Mouse (Mus musculus): Measurements from ENCODE around the gene Olfr1055. TPM values are rescaled to one million over a fixed set of nuclear protein-coding genes. Genes with fewer than 3 reads are reported as not detected.

The Olfr1055 gene
- polyA plus RNA-seq (2017; shearing (Covaris generic)) = not detected

DNA sequence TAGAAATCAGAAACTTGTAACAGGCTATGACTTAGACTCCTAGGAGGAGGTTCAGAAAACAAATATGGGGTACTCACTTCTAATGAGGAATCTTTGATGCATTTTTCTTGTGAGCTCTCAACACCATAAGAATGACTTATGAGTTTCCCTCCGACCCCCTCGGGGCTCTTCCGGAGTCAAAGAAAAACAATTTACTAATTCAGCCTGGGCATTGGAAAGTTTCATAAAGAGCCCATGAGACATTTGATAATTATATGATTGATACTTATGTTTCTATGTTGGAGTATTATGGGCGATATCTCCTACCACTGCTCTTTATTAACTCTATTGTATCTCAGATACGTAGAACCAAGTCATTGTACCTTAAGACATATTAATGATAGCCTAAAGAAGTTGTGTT is at the start of gene Olfr1055:
TSS of gene Olfr1055 (minus strand) at position 101 of the 400 bp plus-strand sequence.

DNA sequence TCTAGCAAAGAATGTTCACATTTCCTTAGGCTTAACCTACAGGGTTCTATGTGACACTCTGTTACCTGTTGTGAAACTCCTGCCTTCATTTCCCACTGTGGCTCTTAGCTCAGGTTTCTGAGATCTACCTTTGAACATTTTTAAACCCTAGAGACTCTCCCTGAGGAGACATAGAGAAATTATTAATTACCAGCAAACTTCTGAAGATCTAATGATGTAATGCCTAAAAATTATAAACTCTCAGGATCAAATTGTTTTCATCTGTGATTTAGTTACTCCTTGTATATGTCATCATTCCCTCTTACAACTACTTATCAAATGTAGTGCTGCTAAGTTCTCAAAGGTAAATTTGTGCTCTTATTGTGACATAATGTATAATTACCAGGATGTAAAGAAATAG is 38.4 kb upstream of the Olfr1055 start, which contains the start of gene Olfr1058:
TSS of gene Olfr1058 (minus strand) at position 101 of the 400 bp plus-strand sequence.

DNA sequence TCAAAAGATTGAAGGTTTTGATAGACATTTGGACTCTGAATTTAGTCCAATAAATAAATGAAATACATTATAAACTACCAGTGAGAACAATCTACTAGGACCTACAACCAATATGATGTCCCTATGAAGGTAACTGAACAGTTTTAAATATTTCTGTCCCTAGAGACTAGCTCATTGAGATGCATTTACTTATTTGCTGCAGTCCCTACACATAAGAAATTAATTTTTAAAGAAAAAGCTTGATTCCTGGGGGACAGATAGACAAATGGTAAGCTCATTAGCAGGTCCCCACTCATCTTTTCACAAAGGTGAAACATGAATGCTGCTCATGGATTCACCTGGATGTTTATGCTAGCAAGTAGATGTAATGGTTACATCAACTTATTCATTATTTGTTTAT is 28.2 kb upstream of the Olfr1055 start, which contains the start of gene Olfr1057:
TSS of gene Olfr1057 (minus strand) at position 101 of the 400 bp plus-strand sequence.

DNA sequence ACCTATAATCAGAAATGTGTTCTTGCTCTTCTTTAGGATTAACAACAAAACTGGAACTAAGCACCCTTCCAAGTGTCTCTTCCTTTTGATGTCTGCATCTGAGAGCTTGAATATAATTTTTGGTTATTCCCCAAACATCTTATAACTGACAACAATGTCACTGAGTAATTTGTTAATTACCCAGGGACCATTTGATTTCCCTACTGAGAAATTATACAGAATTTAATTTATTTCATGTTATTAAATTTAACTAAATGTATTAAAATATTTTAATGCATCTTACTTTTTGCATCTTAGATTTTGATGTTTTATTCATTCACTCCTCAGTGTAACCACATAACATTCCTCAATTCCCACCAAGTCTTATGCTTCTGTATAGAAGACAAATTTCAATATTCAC is 12.3 kb upstream of the Olfr1055 start, which contains the start of gene Olfr1056:
TSS of gene Olfr1056 (minus strand) at position 101 of the 400 bp plus-strand sequence.

DNA sequence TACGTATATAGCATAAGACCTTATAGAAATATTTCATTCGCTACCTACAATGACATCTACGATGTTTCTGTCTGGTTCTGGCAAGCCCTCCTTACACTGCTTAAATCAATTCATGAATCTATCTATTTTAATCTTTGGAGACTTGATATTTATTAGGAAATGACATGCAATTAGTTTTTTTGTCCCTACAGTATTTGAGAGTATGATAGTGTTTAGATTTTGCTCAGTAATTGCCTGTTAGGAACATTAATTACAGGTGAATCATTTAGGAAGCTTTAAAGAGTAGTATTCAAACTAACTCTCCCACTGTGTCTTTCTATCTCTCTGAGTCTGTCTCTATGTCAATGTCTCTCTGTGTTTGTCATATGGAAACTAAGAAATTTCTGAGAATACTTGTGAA is 14.8 kb downstream of the Olfr1055 start, which contains the start of gene Olfr1054:
TSS of gene Olfr1054 (minus strand) at position 101 of the 400 bp plus-strand sequence.

DNA sequence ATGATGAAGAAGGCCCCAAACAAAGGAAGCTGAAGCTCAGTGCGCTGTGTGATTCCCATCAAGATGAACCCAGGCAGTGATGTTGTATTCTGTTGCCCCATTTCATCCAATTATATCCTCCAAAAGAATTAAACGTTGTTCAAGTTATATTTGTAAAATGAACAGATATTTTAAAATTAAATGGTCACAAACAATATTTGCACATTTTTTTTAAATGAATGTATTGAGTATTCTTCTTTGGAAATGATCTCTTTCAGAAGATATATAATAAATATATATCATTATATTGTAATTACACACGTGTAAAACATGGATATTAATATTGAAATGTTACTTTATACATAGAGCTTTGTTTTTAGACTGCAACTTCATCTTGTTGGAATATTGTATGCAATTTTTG is 34.9 kb downstream of the Olfr1055 start, which contains the start of gene Olfr1053:
TSS of gene Olfr1053 (minus strand) at position 101 of the 400 bp plus-strand sequence.

Other genes with a start within 250 kb of the Olfr1055 start
- not detected for gene Olfr1039, start 214.4 kb downstream of the Olfr1055 start, polyA plus RNA-seq (2017; shearing (Covaris generic))
- not detected for gene Olfr1040, start 203.6 kb downstream of the Olfr1055 start, polyA plus RNA-seq (2017; shearing (Covaris generic))
- under 1 TPM; 0.11 to 0.16 TPM for gene Olfr1042, start 188.4 kb downstream of the Olfr1055 start, polyA plus RNA-seq (2017; shearing (Covaris generic))
- gene Olfr1043, start 182.8 kb downstream of the Olfr1055 start, polyA plus RNA-seq (2017; shearing (Covaris generic)) = under 1 TPM; 0.13 to 0.81 TPM
- gene Olfr1044, start 172.5 kb downstream of the Olfr1055 start, polyA plus RNA-seq (2017; shearing (Covaris generic)) = under 1 TPM in 1 of 2 experiments, not detected in 1; 0.49 TPM
- gene Olfr52, start 164.6 kb downstream of the Olfr1055 start, polyA plus RNA-seq (2017; shearing (Covaris generic)) = 1 to 10 TPM in 1 of 2 experiments, not detected in 1; 1.2 TPM
- gene Olfr1045, start 147.3 kb downstream of the Olfr1055 start, polyA plus RNA-seq (2017; shearing (Covaris generic)) = under 1 TPM in 1 of 2 experiments, not detected in 1; 0.43 TPM
- under 1 TPM in 1 of 2 experiments, not detected in 1; 0.17 TPM for gene Olfr1046, start 131.0 kb downstream of the Olfr1055 start, polyA plus RNA-seq (2017; shearing (Covaris generic))
- gene Olfr1047, start 118.9 kb downstream of the Olfr1055 start, polyA plus RNA-seq (2017; shearing (Covaris generic)) = not detected
- under 1 TPM in 1 of 2 experiments, not detected in 1; 0.39 TPM for gene Olfr1048, start 110.0 kb downstream of the Olfr1055 start, polyA plus RNA-seq (2017; shearing (Covaris generic))
- gene Olfr1049, start 92.0 kb downstream of the Olfr1055 start, polyA plus RNA-seq (2017; shearing (Covaris generic)) = not detected
- gene Olfr1051, start 71.2 kb downstream of the Olfr1055 start, polyA plus RNA-seq (2017; shearing (Covaris generic)) = not detected
- not detected for gene Olfr1052, start 57.8 kb downstream of the Olfr1055 start, polyA plus RNA-seq (2017; shearing (Covaris generic))
- gene Olfr1053, start 35.0 kb downstream of the Olfr1055 start, polyA plus RNA-seq (2017; shearing (Covaris generic)) = not detected
- gene Olfr1054, start 14.9 kb downstream of the Olfr1055 start, polyA plus RNA-seq (2017; shearing (Covaris generic)) = not detected
- gene Olfr1056, start 12.2 kb upstream of the Olfr1055 start, polyA plus RNA-seq (2017; shearing (Covaris generic)) = not detected
- gene Olfr1057, start 28.1 kb upstream of the Olfr1055 start, polyA plus RNA-seq (2017; shearing (Covaris generic)) = not detected
- under 1 TPM in 1 of 2 experiments, not detected in 1; 0.29 TPM for gene Olfr1058, start 38.3 kb upstream of the Olfr1055 start, polyA plus RNA-seq (2017; shearing (Covaris generic))
- gene Olfr1061, start 63.8 kb upstream of the Olfr1055 start, polyA plus RNA-seq (2017; shearing (Covaris generic)) = not detected
- gene Olfr1062, start 76.5 kb upstream of the Olfr1055 start, polyA plus RNA-seq (2017; shearing (Covaris generic)) = not detected
- under 1 TPM in 1 of 2 experiments, not detected in 1; 0.34 TPM for gene Olfr1065, start 100.3 kb upstream of the Olfr1055 start, polyA plus RNA-seq (2017; shearing (Covaris generic))
- not detected for gene Olfr1066, start 106.0 kb upstream of the Olfr1055 start, polyA plus RNA-seq (2017; shearing (Covaris generic))
- not detected for gene Olfr228, start 137.1 kb upstream of the Olfr1055 start, polyA plus RNA-seq (2017; shearing (Covaris generic))
- gene Olfr1076, start 158.2 kb upstream of the Olfr1055 start, polyA plus RNA-seq (2017; shearing (Covaris generic)) = not detected
- gene Olfr1079, start 192.2 kb upstream of the Olfr1055 start, polyA plus RNA-seq (2017; shearing (Covaris generic)) = not detected
- gene Olfr1080, start 208.0 kb upstream of the Olfr1055 start, polyA plus RNA-seq (2017; shearing (Covaris generic)) = not detected
- not detected for gene Olfr1082, start 248.7 kb upstream of the Olfr1055 start, polyA plus RNA-seq (2017; shearing (Covaris generic))

All from activated CD4-positive, CD25-positive, alpha-beta regulatory T cell (primary cell).